Mouse (Mus musculus) C2C12 (cell line): Measurements from ENCODE around the gene Cuedc1.

Experiments used
- CEBPB ChIP-seq: IDR thresholded peaks from one replicate; pipeline ENCODE4 v1.6.1; 2011; ENCODE audit warnings: low read depth, mild to moderate bottlenecking, control low read depth, moderate library complexity
- CTCF ChIP-seq: IDR thresholded peaks from one replicate; pipeline ENCODE4 v1.5.1; 2011; ENCODE audit not compliant: control insufficient read depth, insufficient read depth, insufficient read length
- FOSL1 ChIP-seq: IDR thresholded peaks from one replicate; pipeline ENCODE4 v1.8.0; 2011; ENCODE audit warnings: mild to moderate bottlenecking, low read length; ENCODE audit not compliant: poor library complexity, insufficient read depth, severe bottlenecking
- MAX ChIP-seq: IDR thresholded peaks from one replicate; pipeline ENCODE4 v1.6.1; 2011; ENCODE audit warnings: mild to moderate bottlenecking, control low read depth
- MYOG ChIP-seq: IDR thresholded peaks from one replicate; pipeline ENCODE4 v1.6.1; 2011; ENCODE audit not compliant: control insufficient read depth, insufficient read length; ENCODE audit errors: extremely low read depth
- USF1 ChIP-seq: IDR thresholded peaks from one replicate; pipeline ENCODE4 v1.6.1; 2011; ENCODE audit warnings: low read depth, mild to moderate bottlenecking, control low read depth, moderate library complexity

DNA sequence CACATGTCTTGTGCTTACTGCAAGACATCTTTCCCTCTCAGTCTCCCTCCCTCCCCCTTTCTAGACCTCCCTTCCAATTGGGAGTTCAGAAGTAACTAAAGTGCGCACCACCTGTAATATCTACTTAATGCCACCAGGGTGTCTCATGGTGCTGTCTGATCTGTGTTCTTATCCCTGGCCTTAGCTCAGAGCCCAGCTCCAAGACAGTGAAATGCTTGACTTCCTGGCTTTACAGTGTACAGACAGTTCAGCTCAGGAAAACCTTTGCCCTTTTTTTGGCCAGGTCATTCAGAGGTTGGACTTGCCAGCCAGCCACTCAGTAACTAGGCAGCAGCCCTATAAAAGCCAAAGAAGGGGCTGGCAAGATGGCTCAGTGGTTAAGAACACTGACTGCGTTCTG, 38.7 kb upstream of the Cuedc1 start:
- peak; percentile 40 for TF ChIP-seq CTCF
- TF ChIP-seq MAX: no peak
- TF ChIP-seq MYOG: no peak
- TF ChIP-seq USF1: no peak
- TF ChIP-seq CEBPB: no peak
- no peak for TF ChIP-seq FOSL1
